20 mouse cellular contexts compared by ENCODE assay signal in genomic region chr1:137906477-137906876, GRCm38 (mm10).
DNase-seq lines count a peak whose midpoint lies in the region; ATAC-seq and TF ChIP-seq lines count a peak whose summit lies in the region.
"Had no signal": no experiment of that assay in that cellular context is flagged by ENCODE, and none has a peak within 500 bp of the region (broad histone marks: within the 10 kb centered on the region; RNA-seq: fewer than 3 reads in every experiment).

No protein-coding gene starts in this region.

- H3K9ac ChIP-seq in forebrain, embryonic 13.5 days: no peak overlapping the region
- no peak overlapping the region for H3K9ac ChIP-seq in neural tube, embryonic 12.5 days
- no peak overlapping the region for H3K9ac ChIP-seq in neural tube, embryonic 15.5 days (replicated peaks)
- no peak overlapping the region for H3K9ac ChIP-seq in intestine, postnatal 0 days (ENCODE audit: low read depth, low read length)
- H3K9ac ChIP-seq: embryonic facial prominence, embryonic 12.5 days; hindbrain, embryonic 12.5 days; liver, embryonic 12.5 days; stomach, embryonic 15.5 days had no signal

- no peaks in the 10 kb centered on the region for H3K27me3 ChIP-seq in forebrain, embryonic 13.5 days
- H3K27me3 ChIP-seq in forebrain, embryonic 10.5 days (ENCODE audit: poor library complexity, severe bottlenecking): no peaks in the 10 kb centered on the region
- no peaks in the 10 kb centered on the region for H3K27me3 ChIP-seq in neural tube, embryonic 12.5 days (replicated peaks)
- no peaks in the 10 kb centered on the region for H3K27me3 ChIP-seq in neural tube, embryonic 15.5 days (replicated peaks)
- H3K27me3 ChIP-seq in intestine, postnatal 0 days (replicated peaks; ENCODE audit: control insufficient read depth, insufficient read depth, low read length): no peaks in the 10 kb centered on the region
- H3K27me3 ChIP-seq: embryonic facial prominence, embryonic 12.5 days; hindbrain, embryonic 12.5 days; liver, embryonic 12.5 days; stomach, embryonic 15.5 days had no signal

- peaks cover 14% of the 10 kb centered on the region for H3K36me3 ChIP-seq in forebrain, embryonic 13.5 days (ENCODE audit: poor library complexity, severe bottlenecking)
- H3K36me3 ChIP-seq in forebrain, embryonic 10.5 days (replicated peaks): peaks cover 44% of the 10 kb centered on the region
- H3K36me3 ChIP-seq in neural tube, embryonic 12.5 days: peaks cover 4% of the 10 kb centered on the region
- no peaks in the 10 kb centered on the region for H3K36me3 ChIP-seq in neural tube, embryonic 15.5 days
- H3K36me3 ChIP-seq in intestine, postnatal 0 days (ENCODE audit: control insufficient read depth, insufficient read depth): 0 out of 2 replicates have a peak, but pooled peaks cover 3% of the 10 kb centered on the region
- H3K36me3 ChIP-seq: embryonic facial prominence, embryonic 12.5 days; hindbrain, embryonic 12.5 days; liver, embryonic 12.5 days; stomach, embryonic 15.5 days had no signal

- H3K4me3 ChIP-seq in forebrain, embryonic 13.5 days: no peak overlapping the region
- no peak overlapping the region for H3K4me3 ChIP-seq in forebrain, embryonic 10.5 days
- no peak overlapping the region for H3K4me3 ChIP-seq in neural tube, embryonic 12.5 days
- no peak overlapping the region for H3K4me3 ChIP-seq in neural tube, embryonic 15.5 days (replicated peaks)
- H3K4me3 ChIP-seq in intestine, postnatal 0 days (ENCODE audit: low read depth, low read length): no peak overlapping the region
- H3K4me3 ChIP-seq: embryonic facial prominence, embryonic 12.5 days; gastrocnemius, adult 2 months; hindbrain, embryonic 12.5 days; liver, embryonic 12.5 days; stomach, embryonic 15.5 days had no signal

- WGBS in forebrain, embryonic 13.5 days: 18% methylated on average over 3 of the region's 3 CpGs
- WGBS in forebrain, embryonic 10.5 days: 35% methylated on average over 3 of the region's 3 CpGs
- 40% methylated on average over 3 of the region's 3 CpGs for WGBS in neural tube, embryonic 12.5 days
- 28% methylated on average over 3 of the region's 3 CpGs for WGBS in neural tube, embryonic 15.5 days
- 38% methylated on average over 3 of the region's 3 CpGs for WGBS in intestine, postnatal 0 days

- DNase-seq in forebrain, embryonic 10.5 days (ENCODE audit: extremely low spot score, low spot score): no peak
- DNase-seq in gastrocnemius, postnatal 4 days (ENCODE audit: low spot score in 2 of 2): no peak
- DNase-seq: cerebellum, adult 11-12 months; cerebellum, postnatal 14 days; gastrocnemius, adult 2 months; left cerebral cortex, postnatal 4 days; lung, adult 18-20 months; lung, postnatal 10 days; thymus, postnatal 4 days had no signal

- no peak for TF ChIP-seq CTCF in intestine, postnatal 0 days (IDR thresholded peaks at IDR 0.05; ENCODE audit: low read depth)

- no peak for ATAC-seq in forebrain, embryonic 13.5 days
- no peak for ATAC-seq in neural tube, embryonic 12.5 days (ENCODE audit: low FRiP score, low read depth)
- no peak for ATAC-seq in neural tube, embryonic 15.5 days (ENCODE audit: low FRiP score)
- peak; percentile 60 for ATAC-seq in intestine, postnatal 0 days
- no peak for ATAC-seq in monocyte, adult 5-6 weeks (replicated peaks; ENCODE audit: insufficient number of reproducible peaks, low FRiP score, low TSS enrichment, poor library complexity, severe bottlenecking)
- ATAC-seq: liver, embryonic 12.5 days; midbrain, embryonic 16.5 days had no signal

- H3K4me2 ChIP-seq in forebrain, embryonic 13.5 days: peak overlapping the region; percentile 14; the same call in 1 of the 2 replicates
- 0 out of 2 replicates have a peak overlapping the region, but pooled peaks have one; percentile 25 for H3K4me2 ChIP-seq in neural tube, embryonic 12.5 days (replicated peaks)
- H3K4me2 ChIP-seq in neural tube, embryonic 15.5 days: no peak overlapping the region
- no peak overlapping the region for H3K4me2 ChIP-seq in intestine, postnatal 0 days (replicated peaks; ENCODE audit: low read depth)
- H3K4me2 ChIP-seq: embryonic facial prominence, embryonic 12.5 days; hindbrain, embryonic 12.5 days; liver, embryonic 12.5 days; stomach, embryonic 15.5 days had no signal

- peaks cover 63% of the 10 kb centered on the region for H3K4me1 ChIP-seq in forebrain, embryonic 13.5 days
- peaks cover 51% of the 10 kb centered on the region for H3K4me1 ChIP-seq in forebrain, embryonic 10.5 days
- H3K4me1 ChIP-seq in neural tube, embryonic 12.5 days: peaks cover 29% of the 10 kb centered on the region
- H3K4me1 ChIP-seq in neural tube, embryonic 15.5 days: peaks cover 34% of the 10 kb centered on the region
- H3K4me1 ChIP-seq in intestine, postnatal 0 days (replicated peaks; ENCODE audit: control insufficient read depth, insufficient read depth, low read length): no peaks in the 10 kb centered on the region
- H3K4me1 ChIP-seq: stomach, embryonic 15.5 days had no signal

- H3K27ac ChIP-seq in forebrain, embryonic 13.5 days: no peak overlapping the region
- no peak overlapping the region for H3K27ac ChIP-seq in forebrain, embryonic 10.5 days
- no peak overlapping the region for H3K27ac ChIP-seq in neural tube, embryonic 12.5 days
- no peak overlapping the region for H3K27ac ChIP-seq in neural tube, embryonic 15.5 days (replicated peaks)
- peak overlapping the region; percentile 60 for H3K27ac ChIP-seq in intestine, postnatal 0 days (ENCODE audit: low read depth, low read length)
- H3K27ac ChIP-seq: embryonic facial prominence, embryonic 12.5 days; gastrocnemius, adult 2 months; kidney, postnatal 0 days; liver, embryonic 12.5 days; stomach, embryonic 15.5 days had no signal

- no peaks in the 10 kb centered on the region for H3K9me3 ChIP-seq in forebrain, embryonic 13.5 days (replicated peaks)
- H3K9me3 ChIP-seq in forebrain, embryonic 10.5 days: no peaks in the 10 kb centered on the region
- no peaks in the 10 kb centered on the region for H3K9me3 ChIP-seq in neural tube, embryonic 12.5 days
- no peaks in the 10 kb centered on the region for H3K9me3 ChIP-seq in neural tube, embryonic 15.5 days (replicated peaks)
- no peaks in the 10 kb centered on the region for H3K9me3 ChIP-seq in intestine, postnatal 0 days (ENCODE audit: control insufficient read depth)
- H3K9me3 ChIP-seq: embryonic facial prominence, embryonic 12.5 days; hindbrain, embryonic 12.5 days; liver, embryonic 12.5 days; stomach, embryonic 15.5 days had no signal

Comparison
In these comparisons a context has a peak if more than half of its experiments do, and no peak if none do; other contexts are left out.
1. H3K4me2 ChIP-seq: peak in forebrain, embryonic 13.5 days (single experiment) and neural tube, embryonic 12.5 days (single experiment); none in neural tube, embryonic 15.5 days (single experiment) and intestine, postnatal 0 days (single experiment).